ENCODE assay signal across 30 mouse cellular contexts in the genomic region with DNA sequence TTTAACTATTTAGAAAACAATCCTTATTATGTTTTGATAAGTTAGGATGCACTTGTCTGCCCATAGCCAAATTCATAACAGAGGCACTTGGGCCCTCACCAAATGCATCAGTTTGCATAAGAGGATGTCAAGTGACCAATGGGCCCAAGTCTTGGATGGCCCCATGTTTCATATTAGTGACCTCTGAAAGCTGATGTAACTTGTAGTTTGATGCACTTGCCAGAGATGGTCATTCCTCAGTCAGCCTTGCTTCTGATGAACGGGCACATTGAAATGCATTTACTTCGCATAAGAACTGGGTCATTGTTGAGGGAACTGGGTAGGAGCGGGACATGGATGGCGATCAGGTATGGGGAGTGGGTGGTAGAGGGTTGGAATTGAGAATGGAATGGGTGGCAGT.
"Had no signal": no experiment of that assay in that cellular context is flagged by ENCODE, and none has a peak within 500 bp of the region (broad histone marks: within the 10 kb centered on the region; RNA-seq: fewer than 3 reads in every experiment).

No protein-coding gene starts in this region.

- H3K4me3 ChIP-seq: limb, embryonic 10.5 days; limb, embryonic 12.5 days; limb, embryonic 13.5 days; limb, embryonic 15.5 days; liver, embryonic 12.5 days; liver, embryonic 13.5 days; liver, embryonic 15.5 days; lung, embryonic 15.5 days; megakaryocyte, embryonic 14.5 days; midbrain, embryonic 12.5 days; midbrain, embryonic 13.5 days; midbrain, embryonic 15.5 days; myocyte; neural tube, embryonic 12.5 days had no signal

- H3K27ac ChIP-seq: limb, embryonic 10.5 days; limb, embryonic 12.5 days; limb, embryonic 13.5 days; limb, embryonic 15.5 days; liver, embryonic 12.5 days; liver, embryonic 13.5 days; liver, embryonic 14.5 days; liver, embryonic 15.5 days; lung, embryonic 15.5 days; macrophage; midbrain, embryonic 12.5 days; midbrain, embryonic 13.5 days; midbrain, embryonic 15.5 days; neural tube, embryonic 12.5 days had no signal

- DNase-seq: left cerebral cortex, postnatal 4 days; liver; liver, embryonic 13.5 days; liver, postnatal 0 days; lung, adult 18-20 months; lung, adult 2 months; lung, embryonic 14.5 days; lung, postnatal 10 days; lung, postnatal 14 days; lung, postnatal 36 days; lung, postnatal 4 days; midbrain, embryonic 14.5 days had no signal

- H3K4me1 ChIP-seq: liver, embryonic 12.5 days; liver, embryonic 13.5 days; liver, embryonic 15.5 days; lung, embryonic 15.5 days; megakaryocyte, embryonic 14.5 days had no signal

- H3K9me3 ChIP-seq: limb, embryonic 10.5 days; limb, embryonic 12.5 days; limb, embryonic 13.5 days; limb, embryonic 15.5 days; liver, embryonic 12.5 days; liver, embryonic 13.5 days; liver, embryonic 15.5 days; lung, embryonic 15.5 days; megakaryocyte, embryonic 14.5 days; midbrain, embryonic 12.5 days; midbrain, embryonic 13.5 days; midbrain, embryonic 15.5 days; neural tube, embryonic 12.5 days had no signal

- H3K36me3 ChIP-seq: limb, embryonic 10.5 days; limb, embryonic 12.5 days; limb, embryonic 13.5 days; limb, embryonic 15.5 days; liver, embryonic 12.5 days; liver, embryonic 13.5 days; liver, embryonic 15.5 days; lung, embryonic 15.5 days; midbrain, embryonic 12.5 days; midbrain, embryonic 13.5 days; midbrain, embryonic 15.5 days; neural tube, embryonic 12.5 days had no signal

- H3K9ac ChIP-seq: limb, embryonic 12.5 days; limb, embryonic 13.5 days; limb, embryonic 15.5 days; liver, embryonic 12.5 days; liver, embryonic 13.5 days; liver, embryonic 14.5 days; liver, embryonic 15.5 days; liver, postnatal 0 days; lung, embryonic 14.5 days; lung, embryonic 15.5 days; midbrain, embryonic 12.5 days; midbrain, embryonic 13.5 days; midbrain, embryonic 15.5 days; neural tube, embryonic 12.5 days had no signal

- H3K27me3 ChIP-seq: limb, embryonic 12.5 days; limb, embryonic 13.5 days; limb, embryonic 15.5 days; liver, embryonic 12.5 days; liver, embryonic 13.5 days; liver, embryonic 15.5 days; lung, embryonic 15.5 days; megakaryocyte, embryonic 14.5 days; midbrain, embryonic 15.5 days; neural tube, embryonic 12.5 days had no signal

- H3K4me2 ChIP-seq: limb, embryonic 12.5 days; limb, embryonic 13.5 days; limb, embryonic 15.5 days; liver, embryonic 11.5 days; liver, embryonic 12.5 days; liver, embryonic 13.5 days; liver, embryonic 15.5 days; lung, embryonic 14.5 days; lung, embryonic 15.5 days; midbrain, embryonic 12.5 days; midbrain, embryonic 13.5 days; midbrain, embryonic 15.5 days; neural tube, embryonic 12.5 days had no signal

- ATAC-seq: liver, embryonic 12.5 days; liver, postnatal 0 days; lung, postnatal 0 days; midbrain, embryonic 13.5 days; midbrain, embryonic 15.5 days; midbrain, embryonic 16.5 days had no signal
